Mouse (Mus musculus) lung, embryonic 16.5 days (tissue): ENCODE measurements around the gene Tnnt1. TPM values are rescaled to one million over a fixed set of nuclear protein-coding genes. Genes with fewer than 3 reads are reported as not detected.
"Not testable (repeated sequence)": the region's sequence is repeated elsewhere in the genome, so short reads cannot be mapped to it uniquely, and the experiment has no call there.

Source experiments
- ATAC-seq: fragments of 200-750 bp; cut with Nextera tagmentation; 2 replicates; pipeline ENCODE4 v1.8.0; 2017; ENCODE audit warnings: low read depth, mild to moderate bottlenecking, moderate library complexity
- H3K27ac ChIP-seq: fragments of 300-500 bp; sonication (generic); 2 replicates; pipeline ENCODE4 v1.5.1; 2014; ENCODE audit warnings: mild to moderate bottlenecking, control low read depth, low read length
- H3K27me3 ChIP-seq: fragments of 300-500 bp; sonication (generic); 2 replicates; pipeline ENCODE4 v1.6.1; 2014; ENCODE audit warnings: low read depth, low read length, mixed read lengths; ENCODE audit not compliant: control insufficient read depth, insufficient read depth
- H3K36me3 ChIP-seq: fragments of 300-500 bp; sonication (generic); 2 replicates; pipeline ENCODE4 v1.6.1; 2014; ENCODE audit warnings: low read length; ENCODE audit not compliant: control insufficient read depth, insufficient read depth
- H3K4me1 ChIP-seq: fragments of 300-500 bp; sonication (generic); replicated peaks from 2 replicates; pipeline ENCODE4 v1.6.1; 2014; ENCODE audit warnings: low read length, mixed read lengths; ENCODE audit not compliant: control insufficient read depth, insufficient read depth
- H3K4me2 ChIP-seq: fragments of 300-500 bp; sonication (generic); 2 replicates; pipeline ENCODE4 v1.6.1; 2014; ENCODE audit warnings: low read depth, low read length, control low read depth
- H3K4me3 ChIP-seq: fragments of 300-500 bp; sonication (generic); 2 replicates; pipeline ENCODE4 v1.5.1; 2014; ENCODE audit warnings: mild to moderate bottlenecking, low read length, control low read depth
- H3K9ac ChIP-seq: fragments of 300-500 bp; sonication (generic); 2 replicates; pipeline ENCODE4 v1.6.1; 2014; ENCODE audit warnings: low read length, control low read depth
- H3K9me3 ChIP-seq: fragments of 300-500 bp; sonication (generic); 2 replicates; pipeline ENCODE4 v1.6.1; 2016; ENCODE audit warnings: low read length; ENCODE audit not compliant: control insufficient read depth
- WGBS: fragments of 180-500 bp; shearing (Covaris S2); extraction: QIAGEN DNeasy Blood & Tissue Kit; methylation state at CpG from one replicate; pipeline ENCODE4 v1.1.7; 2014; 5-methylcytosine and 5-hydroxymethylcytosine counted together
- polyA plus RNA-seq: library from polyadenylated mRNA; unstranded; fragments of >200 nt; fragmentation: Nextera tagmentation; extraction: Ambion mirVana; gene quantifications from 2 replicates; pipeline ENCODE4 v1.2.1, GENCODE M21; 2015

Gene Tnnt1
- polyA plus RNA-seq, 1 experiment from 2014 or later, result 28.6 TPM

DNA sequence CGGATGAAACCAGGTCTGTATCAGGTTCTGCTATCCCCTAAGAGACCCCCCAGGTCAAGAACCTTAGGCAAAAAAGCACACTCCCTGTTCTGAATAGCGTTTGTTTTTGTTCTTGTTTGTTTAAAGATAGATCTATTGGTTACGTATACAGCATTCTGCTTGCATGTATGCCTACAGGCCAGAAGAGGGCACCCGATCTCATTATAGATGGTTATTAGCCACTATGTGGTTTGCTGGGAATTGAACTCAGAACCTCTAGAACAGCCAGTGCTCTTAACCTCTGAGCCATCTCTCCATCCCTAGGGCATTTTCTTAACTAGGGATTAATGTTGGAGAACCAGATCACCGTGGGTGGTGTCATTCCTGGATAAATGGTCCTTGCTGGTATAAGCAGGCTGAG lies 25.2 kb upstream of the Tnnt1 start:
- H3K36me3 ChIP-seq, result no peaks in the 10 kb centered on the region
- H3K9ac ChIP-seq, result no peak overlapping the region
- H3K4me1 ChIP-seq, result no peaks in the 10 kb centered on the region; the same call in 1 of the 2 replicates
- H3K4me2 ChIP-seq, result no peak overlapping the region
- peaks cover 2% of the 10 kb centered on the region for H3K27me3 ChIP-seq
- H3K27ac ChIP-seq, result no peak overlapping the region
- ATAC-seq, result no peak
- no peaks in the 10 kb centered on the region for H3K9me3 ChIP-seq
- WGBS, result 61% methylated on average over 5 of the region's 5 CpGs
- no peak overlapping the region for H3K4me3 ChIP-seq

- no peak overlapping the region for H3K4me3 ChIP-seq
- H3K9ac ChIP-seq, result no peak overlapping the region
- no peak for ATAC-seq
- H3K36me3 ChIP-seq, result no peaks in the 10 kb centered on the region
- no peak overlapping the region for H3K4me2 ChIP-seq
- WGBS, result 67% methylated on average over 2 of the region's 2 CpGs
- H3K27ac ChIP-seq, result no peak overlapping the region
- H3K27me3 ChIP-seq, result peaks cover 2% of the 10 kb centered on the region
- H3K9me3 ChIP-seq, result no peaks in the 10 kb centered on the region
- no peaks in the 10 kb centered on the region for H3K4me1 ChIP-seq
These were observed 22.8 kb upstream of the Tnnt1 start for GRCm38 (mm10) chr7:4539019-4539418.

DNA sequence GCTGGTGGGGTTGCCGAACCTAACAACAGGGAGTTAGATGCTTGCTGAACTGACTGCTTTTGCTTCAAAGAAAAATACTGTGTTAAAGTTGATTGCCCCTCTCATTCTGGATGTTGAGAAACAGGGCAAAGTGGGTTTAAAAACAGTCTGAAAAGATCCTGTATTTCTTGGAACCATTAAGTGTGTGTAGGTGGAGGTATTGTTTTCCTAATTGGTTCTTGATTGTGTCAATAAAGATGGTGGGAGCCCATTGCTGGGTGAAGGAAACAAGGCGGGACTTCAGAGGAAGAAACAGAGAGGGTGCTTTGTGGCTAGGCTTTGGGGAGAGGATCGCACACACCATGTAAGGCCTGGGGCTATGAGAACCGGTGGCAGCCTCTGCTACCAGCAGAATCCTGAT lies 21.0 kb upstream of the Tnnt1 start:
- WGBS, result 43% methylated on average over 4 of the region's 4 CpGs
- Histone ChIP-seq H3K4me3 (no peak overlapping the region), H3K4me2 (no peak overlapping the region), H3K9me3 (no peaks in the 10 kb centered on the region), H3K4me1 (no peaks in the 10 kb centered on the region), H3K27ac (no peak overlapping the region), H3K9ac (no peak overlapping the region), H3K27me3 (peaks cover 2% of the 10 kb centered on the region), H3K36me3 (no peaks in the 10 kb centered on the region)
- no peak for ATAC-seq

GRCm38 (mm10) chr7:4536369-4536768 lies 20.2 kb upstream of the Tnnt1 start:
- no peak overlapping the region for H3K27ac ChIP-seq
- no peak overlapping the region for H3K4me2 ChIP-seq
- 87% methylated on average over 4 of the region's 4 CpGs for WGBS
- H3K27me3 ChIP-seq, result peaks cover 2% of the 10 kb centered on the region
- no peak overlapping the region for H3K4me3 ChIP-seq
- H3K36me3 ChIP-seq, result no peaks in the 10 kb centered on the region
- no peak overlapping the region for H3K9ac ChIP-seq
- H3K9me3 ChIP-seq, result no peaks in the 10 kb centered on the region
- no peaks in the 10 kb centered on the region; the same call in 1 of the 2 replicates for H3K4me1 ChIP-seq
- ATAC-seq, result no peak

DNA sequence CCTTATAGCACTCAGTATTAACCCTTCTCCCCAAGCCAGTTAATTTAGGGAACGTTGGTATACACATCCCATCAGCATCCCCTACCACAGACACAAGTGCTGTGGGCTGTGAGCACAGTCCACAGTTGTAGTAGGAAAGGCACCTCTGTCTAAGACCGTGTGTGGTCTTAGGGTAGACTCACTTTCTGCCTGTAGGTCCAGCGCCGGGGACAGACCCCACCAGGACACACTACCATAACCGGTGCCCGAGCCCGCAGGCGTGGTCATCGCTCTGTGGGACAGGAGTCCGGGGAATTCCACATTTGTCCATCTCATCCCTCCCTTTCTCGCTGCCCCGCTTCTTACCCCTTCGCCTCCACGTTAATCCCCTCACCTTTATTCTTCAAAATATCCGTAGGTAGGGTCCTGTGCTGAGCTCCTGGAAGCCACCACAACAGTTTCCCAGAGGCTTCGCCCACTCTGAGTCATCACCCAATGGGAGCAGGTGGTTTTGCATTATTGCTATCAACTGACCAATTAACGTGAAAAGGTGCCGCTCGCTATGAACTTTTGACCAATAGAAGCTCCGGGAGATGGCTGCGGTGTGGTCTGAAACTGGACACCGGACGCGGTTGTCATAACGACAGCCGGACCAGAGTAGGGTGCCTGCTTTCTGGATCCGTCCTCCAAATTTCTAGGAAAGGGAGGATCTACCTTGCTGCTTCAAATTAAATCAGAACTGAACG lies 16.0 kb upstream of the Tnnt1 start, which contains the start of gene Dnaaf3:
Dnaaf3 (minus strand) TSS at position 449 of the 725 bp plus-strand sequence.
- Histone ChIP-seq H3K27me3 (no peaks in the 10 kb centered on the region; the same call in 1 of the 2 replicates), H3K4me3 (peak within 1 kb of the TSS; percentile 44), H3K9me3 (no peaks in the 10 kb centered on the region), H3K4me1 (peaks cover under 1% of the 10 kb centered on the region; the same call in 1 of the 2 replicates), H3K4me2 (peak within 1 kb of the TSS; percentile 61), H3K9ac (peak within 1 kb of the TSS; percentile 34; the same call in 1 of the 2 replicates), H3K36me3 (no peaks in the 10 kb centered on the region), H3K27ac (no peak within 1 kb of the TSS)
- ATAC-seq, result peak; percentile 96
- WGBS, result 3% methylated on average over 28 of the region's 28 CpGs

- H3K4me1 ChIP-seq, H3K4me2 ChIP-seq, H3K27me3 ChIP-seq, H3K27ac ChIP-seq, H3K9ac ChIP-seq, H3K4me3 ChIP-seq, H3K36me3 ChIP-seq, H3K9me3 ChIP-seq, ATAC-seq: not testable (repeated sequence)
- 32% methylated on average over 7 of the region's 8 CpGs for WGBS
These were observed 14.0 kb upstream of the Tnnt1 start for GRCm38 (mm10) chr7:4530166-4530565.

DNA sequence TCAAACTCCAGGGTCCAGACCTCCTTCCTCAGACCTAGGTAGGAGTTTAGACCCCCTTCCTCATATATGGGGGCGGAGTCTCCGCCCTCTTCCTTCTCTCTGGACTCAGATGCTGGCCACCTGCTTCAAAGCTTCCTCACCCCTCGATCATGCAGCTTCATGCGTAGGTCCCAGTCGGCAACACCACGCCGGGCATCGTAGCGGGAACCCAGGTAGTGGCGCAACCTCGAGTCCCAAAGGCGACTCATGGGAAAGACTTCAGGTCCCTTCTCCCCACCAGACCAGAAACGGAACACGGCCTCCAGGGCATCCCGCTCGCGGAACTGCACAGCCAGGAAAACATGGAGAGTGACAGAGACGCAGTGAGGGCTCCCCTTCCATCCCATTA lies 11.1 kb upstream of the Tnnt1 start:
- H3K36me3 ChIP-seq, result no peaks in the 10 kb centered on the region
- 50% methylated on average over 18 of the region's 18 CpGs for WGBS
- ATAC-seq, result no peak

GRCm38 (mm10) chr7:4526341-4527301 lies 10.4 kb upstream of the Tnnt1 start:
- Histone ChIP-seq H3K9ac (peak overlapping the region; percentile 71), H3K36me3 (no peaks in the 10 kb centered on the region), H3K27ac (peak overlapping the region; percentile 37), H3K4me3 (peak overlapping the region; percentile 48), H3K27me3 (no peaks in the 10 kb centered on the region; the same call in 1 of the 2 replicates), H3K9me3 (no peaks in the 10 kb centered on the region; the same call in 1 of the 2 replicates), H3K4me1 (peaks cover 6% of the 10 kb centered on the region), H3K4me2 (peak overlapping the region; percentile 75)
- peak; percentile 94 for ATAC-seq
- 21% methylated on average over 40 of the region's 40 CpGs for WGBS

More for the DNA sequence above, 11.1 kb upstream of the Tnnt1 start:
- H3K27ac ChIP-seq, result no peak overlapping the region
- no peaks in the 10 kb centered on the region; the same call in 1 of the 2 replicates for H3K27me3 ChIP-seq
- H3K4me3 ChIP-seq, result peak overlapping the region; percentile 48; the same call in 1 of the 2 replicates
- peak overlapping the region; percentile 71 for H3K9ac ChIP-seq
- H3K9me3 ChIP-seq, result no peaks in the 10 kb centered on the region; the same call in 1 of the 2 replicates
- H3K4me1 ChIP-seq, result peaks cover 6% of the 10 kb centered on the region
- peak overlapping the region; percentile 75 for H3K4me2 ChIP-seq
